Comparison of ENCODE assay signal across 19 mouse cellular contexts in genomic region chr13:44921095-44921494, GRCm38 (mm10).
DNase-seq lines count a peak whose midpoint lies in the region; ATAC-seq lines count a peak whose summit lies in the region.
"Had no signal": no experiment of that assay in that cellular context is flagged by ENCODE, and none has a peak within 500 bp of the region (broad histone marks: within the 10 kb centered on the region; RNA-seq: fewer than 3 reads in every experiment).

No protein-coding gene starts in this region.

- no peaks in the 10 kb centered on the region for H3K4me1 ChIP-seq in neural tube, embryonic 13.5 days (replicated peaks)
- H3K4me1 ChIP-seq in neural tube, embryonic 15.5 days = peaks cover 2% of the 10 kb centered on the region; the same call in 1 of the 2 replicates
- H3K4me1 ChIP-seq in hindbrain, embryonic 10.5 days (replicated peaks) = no peaks in the 10 kb centered on the region
- H3K4me1 ChIP-seq: embryonic facial prominence, embryonic 15.5 days; lung, embryonic 15.5 days; midbrain, embryonic 10.5 days had no signal

- 64% methylated on average over 10 of the region's 10 CpGs for WGBS in neural tube, embryonic 13.5 days
- 60% methylated on average over 10 of the region's 10 CpGs for WGBS in neural tube, embryonic 15.5 days
- WGBS in hindbrain, embryonic 10.5 days = 88% methylated on average over 10 of the region's 10 CpGs

- peak; percentile 29; the same call in 1 of the 2 replicates for ATAC-seq in frontal cortex, adult (ENCODE audit: low TSS enrichment)
- ATAC-seq in neural tube, embryonic 13.5 days (ENCODE audit: low read depth) = no peak
- no peak for ATAC-seq in neural tube, embryonic 15.5 days (ENCODE audit: low FRiP score)
- ATAC-seq: Patski had no signal

- H3K4me2 ChIP-seq in neural tube, embryonic 13.5 days = no peak overlapping the region
- no peak overlapping the region for H3K4me2 ChIP-seq in neural tube, embryonic 15.5 days
- H3K4me2 ChIP-seq: embryonic facial prominence, embryonic 15.5 days; heart, embryonic 15.5 days; hindbrain, embryonic 14.5 days; lung, embryonic 15.5 days had no signal

- peaks cover 100% of the 10 kb centered on the region for H3K36me3 ChIP-seq in neural tube, embryonic 13.5 days
- peaks cover 94% of the 10 kb centered on the region for H3K36me3 ChIP-seq in neural tube, embryonic 15.5 days
- H3K36me3 ChIP-seq in hindbrain, embryonic 10.5 days = peaks cover 99% of the 10 kb centered on the region

- DNase-seq in frontal cortex, postnatal 14 days (ENCODE audit: low spot score in 2 of 2) = no peak
- peak; percentile 36 for DNase-seq in layer of hippocampus, adult 9-10 months (ENCODE audit: low spot score)
- peak; percentile 31 for DNase-seq in telencephalon, adult 2 months (ENCODE audit: low read depth, low spot score)
- DNase-seq in cerebellum, postnatal 25 days = no peak
- DNase-seq in hindbrain, embryonic 10.5 days (ENCODE audit: low spot score) = no peak
- DNase-seq: B cell, adult 2 months; heart, adult 18-20 months; kidney, adult 11 months; kidney, postnatal 10 days; liver had no signal

- no peak overlapping the region for H3K4me3 ChIP-seq in neural tube, embryonic 13.5 days
- no peak overlapping the region for H3K4me3 ChIP-seq in neural tube, embryonic 15.5 days (replicated peaks)
- no peak overlapping the region for H3K4me3 ChIP-seq in hindbrain, embryonic 10.5 days
- H3K4me3 ChIP-seq: embryonic facial prominence, embryonic 15.5 days; heart, embryonic 15.5 days; lung, embryonic 15.5 days; midbrain, embryonic 10.5 days had no signal

- H3K27ac ChIP-seq in neural tube, embryonic 13.5 days (replicated peaks) = 0 out of 2 replicates have a peak overlapping the region, but pooled peaks have one; percentile 23
- no peak overlapping the region for H3K27ac ChIP-seq in neural tube, embryonic 15.5 days (replicated peaks)
- H3K27ac ChIP-seq in hindbrain, embryonic 10.5 days = no peak overlapping the region
- H3K27ac ChIP-seq: embryonic facial prominence, embryonic 15.5 days; heart, embryonic 15.5 days; hindbrain, embryonic 14.5 days; lung, embryonic 15.5 days; midbrain, embryonic 10.5 days had no signal

- H3K9me3 ChIP-seq in neural tube, embryonic 13.5 days = no peaks in the 10 kb centered on the region
- H3K9me3 ChIP-seq in neural tube, embryonic 15.5 days (replicated peaks) = no peaks in the 10 kb centered on the region
- H3K9me3 ChIP-seq in hindbrain, embryonic 10.5 days = no peaks in the 10 kb centered on the region
- H3K9me3 ChIP-seq: embryonic facial prominence, embryonic 15.5 days; heart, embryonic 15.5 days; lung, embryonic 15.5 days; midbrain, embryonic 10.5 days had no signal

- no peak overlapping the region for H3K9ac ChIP-seq in neural tube, embryonic 13.5 days
- H3K9ac ChIP-seq in neural tube, embryonic 15.5 days (replicated peaks) = no peak overlapping the region
- H3K9ac ChIP-seq: embryonic facial prominence, embryonic 15.5 days; heart, embryonic 15.5 days; hindbrain, embryonic 14.5 days; lung, embryonic 15.5 days had no signal

- no peaks in the 10 kb centered on the region for H3K27me3 ChIP-seq in neural tube, embryonic 13.5 days
- no peaks in the 10 kb centered on the region for H3K27me3 ChIP-seq in neural tube, embryonic 15.5 days (replicated peaks)
- H3K27me3 ChIP-seq in hindbrain, embryonic 10.5 days (ENCODE audit: insufficient read depth, poor library complexity, severe bottlenecking) = no peaks in the 10 kb centered on the region
- H3K27me3 ChIP-seq: embryonic facial prominence, embryonic 15.5 days; heart, embryonic 15.5 days; lung, embryonic 15.5 days; Patski had no signal

Comparison
In these comparisons a context has a peak if more than half of its experiments do, and no peak if none do; other contexts are left out.
1. DNase-seq: peak in layer of hippocampus, adult 9-10 months (single experiment) and telencephalon, adult 2 months (single experiment); none in frontal cortex, postnatal 14 days (0 of 2), cerebellum, postnatal 25 days (0 of 2) and hindbrain, embryonic 10.5 days (single experiment).